Mouse (Mus musculus) C2C12 (cell line): ENCODE measurements around the gene Kdm8. TPM values are rescaled to one million over a fixed set of nuclear protein-coding genes. Genes with fewer than 3 reads are reported as not detected.

ENCODE experiments used
- H3K27me3 ChIP-seq: one replicate; pipeline ENCODE4 v1.6.1; 2011; ENCODE audit not compliant: control insufficient read depth, insufficient read depth, insufficient read length
- H3K36me3 ChIP-seq: one replicate; pipeline ENCODE4 v1.6.1; 2011; ENCODE audit not compliant: control insufficient read depth, insufficient read depth
- H3K4me3 ChIP-seq: one replicate; pipeline ENCODE4 v1.5.1; 2011; ENCODE audit warnings: mild to moderate bottlenecking, control low read depth; ENCODE audit not compliant: poor library complexity, insufficient read depth, severe bottlenecking
- H3K79me2 ChIP-seq: one replicate; pipeline ENCODE4 v1.6.1; 2011; ENCODE audit not compliant: control insufficient read depth, insufficient read depth
- H3K79me3 ChIP-seq: one replicate; pipeline ENCODE4 v1.6.1; 2011; ENCODE audit warnings: low read depth, control low read depth
- H3ac ChIP-seq: one replicate; pipeline ENCODE3; 2011; ENCODE audit warnings: low read depth; ENCODE audit not compliant: control insufficient read depth, insufficient read length
- CEBPB ChIP-seq: IDR thresholded peaks from one replicate; pipeline ENCODE4 v1.6.1; 2011; ENCODE audit warnings: low read depth, mild to moderate bottlenecking, control low read depth, moderate library complexity
- CTCF ChIP-seq: IDR thresholded peaks from one replicate; pipeline ENCODE4 v1.5.1; 2011; ENCODE audit not compliant: control insufficient read depth, insufficient read depth, insufficient read length
- FOSL1 ChIP-seq: IDR thresholded peaks from one replicate; pipeline ENCODE4 v1.8.0; 2011; ENCODE audit warnings: mild to moderate bottlenecking, low read length; ENCODE audit not compliant: poor library complexity, insufficient read depth, severe bottlenecking
- MAX ChIP-seq: IDR thresholded peaks from one replicate; pipeline ENCODE4 v1.6.1; 2011; ENCODE audit warnings: mild to moderate bottlenecking, control low read depth
- MYOD1 ChIP-seq: IDR thresholded peaks from one replicate; pipeline ENCODE4 v1.6.1; 2011; ENCODE audit warnings: low read depth; ENCODE audit not compliant: control insufficient read depth, insufficient read length
- MYOG ChIP-seq: IDR thresholded peaks from one replicate; pipeline ENCODE4 v1.6.1; 2011; ENCODE audit not compliant: control insufficient read depth, insufficient read length; ENCODE audit errors: extremely low read depth
- USF1 ChIP-seq: IDR thresholded peaks from one replicate; pipeline ENCODE4 v1.6.1; 2011; ENCODE audit warnings: low read depth, mild to moderate bottlenecking, control low read depth, moderate library complexity
- polyA plus RNA-seq: library from polyadenylated mRNA; unstranded; fragments of >200 nt; fragmentation: generic; extraction: Trizol; gene quantifications from one replicate; pipeline ENCODE4 v1.2.1, GENCODE M21; 2012; ENCODE audit warnings: missing spikeins

Gene Kdm8
- polyA plus RNA-seq, 1 experiment = 10.3 TPM

- H3K79me2 ChIP-seq = no peaks in the 10 kb centered on the region
- H3K27me3 ChIP-seq = no peaks in the 10 kb centered on the region
- TF ChIP-seq MYOD1 (no peak), MYOG (no peak), CTCF (no peak), USF1 (no peak), FOSL1 (no peak), CEBPB (no peak), MAX (no peak)
Measured at GRCm38 (mm10) chr7:125511852-125512251, 67.4 kb downstream of the Kdm8 start.

More at GRCm38 (mm10) chr7:125511852-125512251, 67.4 kb downstream of the Kdm8 start:
- Histone ChIP-seq H3K36me3 (no peaks in the 10 kb centered on the region), H3K79me3 (no peaks in the 10 kb centered on the region), H3K4me3 (no peak overlapping the region), H3ac (no peak overlapping the region)

Other genes with a start within 250 kb of the Kdm8 start
- gene Nsmce1, start 46.9 kb downstream of the Kdm8 start, polyA plus RNA-seq = 103 TPM
- 22.7 TPM for gene Il4ra, start 107.4 kb downstream of the Kdm8 start, polyA plus RNA-seq
- 0.35 TPM for gene Il21r, start 158.8 kb downstream of the Kdm8 start, polyA plus RNA-seq